Mouse (Mus musculus): ENCODE measurements around the gene Hdac7.

DNA sequence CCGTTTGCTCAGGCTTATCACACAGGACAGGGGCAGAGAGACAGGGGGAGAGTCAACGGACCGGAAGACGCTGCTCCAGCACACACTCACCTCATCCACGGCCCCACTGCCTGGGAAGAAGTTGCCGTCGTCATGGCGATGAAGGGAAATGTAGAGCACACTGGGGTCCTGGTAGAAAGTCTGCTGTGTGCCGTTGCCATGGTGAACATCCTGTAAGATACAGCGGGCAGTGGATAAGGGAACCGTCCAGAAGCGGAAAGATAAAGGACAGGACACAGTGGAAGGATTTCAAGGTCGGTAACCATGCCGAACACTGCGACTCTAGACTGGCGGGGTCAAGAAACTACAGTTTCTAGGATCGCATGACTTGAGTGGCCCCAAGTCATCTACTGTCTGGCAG is 46.2 kb downstream of the Hdac7 start:
- TF ChIP-seq CTCF (IDR thresholded peaks at IDR 0.05; ENCODE audit: low read depth) (no peak), EP300 (IDR thresholded peaks at IDR 0.05; ENCODE audit: low read depth) (no peak)

Measured in liver, embryonic 14.5 days (tissue).